Mouse (Mus musculus) small intestine, adult 2 months (tissue): ENCODE data around the gene Cdc5l.

Source experiments
- CTCF ChIP-seq: fragments of 200-500 bp; IDR thresholded peaks from 2 replicates; pipeline ENCODE4 v1.5.1; 2012; ENCODE audit warnings: low read depth, mild to moderate bottlenecking, control low read depth, inconsistent platforms, low read length, moderate library complexity, mixed read lengths; ENCODE audit not compliant: insufficient replicate concordance, insufficient read length; ENCODE audit errors: extremely low read depth
- POLR2A ChIP-seq: fragments of 200-500 bp; IDR thresholded peaks from 2 replicates; pipeline ENCODE4 v1.6.1; 2012; ENCODE audit warnings: low read depth, mild to moderate bottlenecking, control low read depth, inconsistent platforms, low read length, moderate library complexity

DNA sequence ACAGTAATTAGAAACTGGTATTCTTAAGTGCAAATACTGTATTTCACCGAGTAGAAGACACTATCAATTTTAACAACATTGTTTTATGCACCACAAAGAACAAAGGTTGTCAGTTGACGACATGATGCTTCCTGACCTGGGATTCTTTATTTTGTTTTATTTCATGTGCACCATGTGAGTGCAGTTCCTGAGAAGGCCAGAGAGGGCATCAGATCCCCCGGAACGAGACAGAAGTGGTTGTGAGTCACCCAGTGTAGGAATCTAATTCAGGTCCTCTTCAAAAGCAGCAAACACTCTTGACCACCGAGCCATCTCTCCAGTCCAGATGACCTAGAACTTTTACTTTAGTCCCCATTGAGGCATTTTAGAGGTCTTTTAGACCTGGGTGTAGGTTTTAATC, 34.8 kb upstream of the Cdc5l start:
- no peak for TF ChIP-seq CTCF
- TF ChIP-seq POLR2A: no peak
